Mouse (Mus musculus) cortical plate, adult 2 months (tissue): ENCODE data around the gene Tlr9. TPM values are rescaled to one million over a fixed set of nuclear protein-coding genes. Genes with fewer than 3 reads are reported as not detected.

Experiments used
- H3K27ac ChIP-seq: fragments of 200-500 bp; 2 replicates; pipeline ENCODE4 v1.5.1; 2012; ENCODE audit warnings: low read length, control low read depth, inconsistent platforms; ENCODE audit not compliant: insufficient read depth
- H3K4me1 ChIP-seq: fragments of 200-500 bp; 2 replicates; pipeline ENCODE4 v1.6.1; 2011; ENCODE audit warnings: low read length; ENCODE audit not compliant: control insufficient read depth, insufficient read depth
- H3K4me3 ChIP-seq: fragments of 200-500 bp; 2 replicates; pipeline ENCODE4 v1.5.1; 2011; ENCODE audit warnings: mild to moderate bottlenecking, low read length, control low read depth; ENCODE audit not compliant: insufficient read depth
- CTCF ChIP-seq: fragments of 200-500 bp; IDR thresholded peaks from 2 replicates; pipeline ENCODE4 v1.5.1; 2011; ENCODE audit warnings: mild to moderate bottlenecking, control low read depth, low read length; ENCODE audit not compliant: insufficient read depth; ENCODE audit errors: extremely low read depth
- POLR2A ChIP-seq: fragments of 200-500 bp; IDR thresholded peaks from 2 replicates; pipeline ENCODE4 v1.6.1; 2011; ENCODE audit warnings: mild to moderate bottlenecking, low read length, control low read depth; ENCODE audit not compliant: insufficient read depth; ENCODE audit errors: extremely low read depth
- polyA plus RNA-seq: library from polyadenylated mRNA; depleted of rRNA; stranded (reverse); fragments of >200 nt; gene quantifications from 2 replicates; pipeline ENCODE4 v1.2.3, GENCODE M21; 2012; rRNA removed

Tlr9 gene
- polyA plus RNA-seq, 1 experiment: 1.2 TPM

DNA sequence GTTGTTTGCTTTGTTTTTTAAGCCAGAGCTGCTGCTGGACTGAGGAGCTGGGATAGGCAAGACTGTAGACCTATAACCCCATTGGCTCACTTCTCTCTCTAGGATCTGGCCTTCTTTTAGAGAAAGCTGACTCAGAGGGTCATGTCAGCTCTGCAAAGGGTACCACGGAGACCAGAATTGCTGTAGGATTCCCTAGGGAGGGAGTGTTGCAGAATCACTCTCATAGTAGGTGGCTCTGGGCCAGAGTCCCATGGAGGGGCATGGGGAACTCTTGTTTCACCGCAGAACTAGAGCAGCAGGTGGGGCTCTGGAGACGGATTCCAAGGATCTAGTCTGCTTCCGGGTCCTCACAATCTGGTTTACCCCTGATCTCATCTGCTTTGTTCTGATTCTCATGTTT, 51.4 kb downstream of the Tlr9 start:
- peaks cover 7% of the 10 kb centered on the region for H3K4me1 ChIP-seq
- H3K4me3 ChIP-seq: no peak overlapping the region
- no peak overlapping the region for H3K27ac ChIP-seq
- TF ChIP-seq CTCF (no peak), POLR2A (no peak)

- Histone ChIP-seq H3K27ac (no peak overlapping the region), H3K4me3 (no peak overlapping the region), H3K4me1 (peaks cover 2% of the 10 kb centered on the region)
- TF ChIP-seq POLR2A: no peak
- TF ChIP-seq CTCF: no peak
Measured at GRCm38 (mm10) chr9:106274652-106275180, 52.3 kb downstream of the Tlr9 start.

DNA sequence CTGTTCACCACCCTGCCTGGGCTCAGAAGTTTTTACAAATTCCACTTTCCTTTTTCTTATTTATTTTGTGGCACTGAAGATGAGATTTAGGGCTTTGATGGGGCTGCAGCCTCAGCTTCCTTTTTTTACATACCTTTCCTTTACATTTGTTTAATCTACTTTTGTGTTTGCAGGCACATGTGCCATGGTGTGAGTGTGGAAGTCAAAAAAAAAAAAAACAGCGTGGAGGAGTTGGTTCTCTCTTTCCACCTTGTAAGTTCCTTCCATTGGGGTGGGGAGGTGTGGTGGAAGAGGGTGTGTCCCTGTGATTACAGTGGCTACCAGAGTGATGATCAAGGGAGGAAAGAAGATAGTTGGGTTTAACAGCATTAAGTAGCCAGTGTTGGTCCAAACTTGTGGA, 53.4 kb downstream of the Tlr9 start:
- H3K4me1 ChIP-seq: peaks cover 1% of the 10 kb centered on the region; the same call in 1 of the 2 replicates
- TF ChIP-seq POLR2A (no peak), CTCF (no peak)
- H3K4me3 ChIP-seq: no peak overlapping the region
- H3K27ac ChIP-seq: no peak overlapping the region

Other genes starting within 250 kb of the Tlr9 start
- 2.1 and 3.9 TPM in 2 replicates for gene Col6a4, start 125.8 kb upstream of the Tlr9 start, polyA plus RNA-seq
- gene Glyctk, start 64.5 kb upstream of the Tlr9 start, polyA plus RNA-seq: 3.1 TPM in 2 replicates
- gene Wdr82, start 51.7 kb upstream of the Tlr9 start, polyA plus RNA-seq: 95.4 and 103 TPM in 2 replicates
- 42.1 and 47.4 TPM in 2 replicates for gene Ppm1m, start 22.9 kb upstream of the Tlr9 start, polyA plus RNA-seq
- 97.3 and 106 TPM in 2 replicates for gene Twf2, start 19.5 kb upstream of the Tlr9 start, polyA plus RNA-seq
- 117 and 125 TPM in 2 replicates for gene Alas1, start 26.1 kb downstream of the Tlr9 start, polyA plus RNA-seq
- 32.6 and 34.8 TPM in 2 replicates for gene Poc1a, start 58.5 kb downstream of the Tlr9 start, polyA plus RNA-seq
- gene Dusp7, start 146.0 kb downstream of the Tlr9 start, polyA plus RNA-seq: 128 and 130 TPM in 2 replicates
- 666 and 719 TPM in 2 replicates for gene Rpl29, start 206.9 kb downstream of the Tlr9 start, polyA plus RNA-seq
- gene Acy1, start 215.7 kb downstream of the Tlr9 start, polyA plus RNA-seq: 10.7 and 12.1 TPM in 2 replicates
- 37.9 and 42.8 TPM in 2 replicates for gene Abhd14b, start 224.9 kb downstream of the Tlr9 start, polyA plus RNA-seq
- 88.0 and 94.9 TPM in 2 replicates for gene Abhd14a, start 225.1 kb downstream of the Tlr9 start, polyA plus RNA-seq
- 304 and 306 TPM in 2 replicates for gene Pcbp4, start 230.7 kb downstream of the Tlr9 start, polyA plus RNA-seq
- gene Gpr62, start 243.3 kb downstream of the Tlr9 start, polyA plus RNA-seq: 18.7 and 19.0 TPM in 2 replicates